Mouse (Mus musculus) heart, embryonic 13.5 days (tissue): Measurements from ENCODE around the gene Tbcel. TPM values are rescaled to one million over a fixed set of nuclear protein-coding genes. Genes with fewer than 3 reads are reported as not detected.

Experiments used
- ATAC-seq: fragments of 200-750 bp; cut with Nextera tagmentation; 2 replicates; pipeline ENCODE4 v1.8.0; 2017; ENCODE audit warnings: moderate TSS enrichment; ENCODE audit not compliant: insufficient number of reproducible peaks, low FRiP score, low TSS enrichment; ENCODE audit errors: extremely low read depth
- H3K27ac ChIP-seq: fragments of 300-500 bp; sonication (generic); replicated peaks from 2 replicates; pipeline ENCODE4 v1.5.1; 2015; ENCODE audit warnings: moderate library complexity, mild to moderate bottlenecking, inconsistent platforms
- H3K27me3 ChIP-seq: fragments of 300-500 bp; sonication (generic); replicated peaks from 2 replicates; pipeline ENCODE4 v1.6.1; 2015; ENCODE audit warnings: mild to moderate bottlenecking, inconsistent platforms
- H3K36me3 ChIP-seq: fragments of 300-500 bp; sonication (generic); 2 replicates; pipeline ENCODE4 v1.6.1; 2015; ENCODE audit warnings: mild to moderate bottlenecking, inconsistent platforms
- H3K4me1 ChIP-seq: fragments of 300-500 bp; sonication (generic); 2 replicates; pipeline ENCODE4 v1.6.1; 2015; ENCODE audit warnings: inconsistent platforms
- H3K4me2 ChIP-seq: fragments of 300-500 bp; sonication (generic); 2 replicates; pipeline ENCODE4 v1.6.1; 2015; ENCODE audit warnings: inconsistent platforms, mild to moderate bottlenecking, moderate library complexity
- H3K4me3 ChIP-seq: fragments of 300-500 bp; sonication (generic); 2 replicates; pipeline ENCODE4 v1.5.1; 2015; ENCODE audit warnings: moderate library complexity, mild to moderate bottlenecking, inconsistent platforms
- H3K9ac ChIP-seq: fragments of 300-500 bp; sonication (generic); 2 replicates; pipeline ENCODE4 v1.6.1; 2015; ENCODE audit warnings: inconsistent platforms, mild to moderate bottlenecking, moderate library complexity
- H3K9me3 ChIP-seq: fragments of 300-500 bp; sonication (generic); 2 replicates; pipeline ENCODE4 v1.6.1; 2016; ENCODE audit warnings: inconsistent platforms
- WGBS: fragments of 180-500 bp; shearing (Covaris S2); methylation state at CpG from one replicate; pipeline ENCODE4 v1.1.7; 2015; ENCODE audit warnings: mixed read lengths; 5-methylcytosine and 5-hydroxymethylcytosine counted together
- polyA plus RNA-seq: library from polyadenylated mRNA; unstranded; fragments of >200 nt; fragmentation: Nextera tagmentation; extraction: Ambion mirVana; gene quantifications from 2 replicates; pipeline ENCODE4 v1.2.1, GENCODE M21; 2015

The Tbcel gene
- polyA plus RNA-seq, 1 experiment from 2014 or later = 4.1 TPM

- Histone ChIP-seq H3K27me3 (peaks cover 43% of the 10 kb centered on the region), H3K4me2 (no peak overlapping the region), H3K9ac (no peak overlapping the region), H3K27ac (no peak overlapping the region), H3K4me3 (no peak overlapping the region), H3K36me3 (no peaks in the 10 kb centered on the region), H3K9me3 (no peaks in the 10 kb centered on the region), H3K4me1 (no peaks in the 10 kb centered on the region)
- WGBS = 56% methylated on average over 4 of the region's 4 CpGs
- ATAC-seq = no peak
These were observed 4.7 kb upstream of the Tbcel start for GRCm38 (mm10) chr9:42512312-42512711.

- no peaks in the 10 kb centered on the region for H3K9me3 ChIP-seq
- ATAC-seq = no peak
- WGBS = 70% methylated on average over 7 of the region's 7 CpGs
These were observed 626 bp upstream of the Tbcel start for GRCm38 (mm10) chr9:42508235-42508634.

GRCm38 (mm10) chr9:42507022-42507421, 587 bp downstream of the Tbcel start:
- Histone ChIP-seq H3K27me3 (peaks cover 32% of the 10 kb centered on the region; the same call in 1 of the 2 replicates), H3K4me3 (no peak overlapping the region), H3K9ac (no peak overlapping the region), H3K4me1 (no peaks in the 10 kb centered on the region), H3K27ac (no peak overlapping the region), H3K4me2 (no peak overlapping the region), H3K9me3 (no peaks in the 10 kb centered on the region), H3K36me3 (no peaks in the 10 kb centered on the region)
- 50% methylated on average over 1 of the region's 1 CpGs for WGBS
- ATAC-seq = no peak

More at GRCm38 (mm10) chr9:42508235-42508634, 626 bp upstream of the Tbcel start:
- H3K4me1 ChIP-seq = no peaks in the 10 kb centered on the region
- H3K27me3 ChIP-seq = peaks cover 26% of the 10 kb centered on the region; the same call in 1 of the 2 replicates
- no peak overlapping the region for H3K27ac ChIP-seq
- no peak overlapping the region for H3K9ac ChIP-seq
- no peak overlapping the region for H3K4me3 ChIP-seq
- no peaks in the 10 kb centered on the region for H3K36me3 ChIP-seq
- no peak overlapping the region for H3K4me2 ChIP-seq

- Histone ChIP-seq H3K9me3 (no peaks in the 10 kb centered on the region), H3K4me3 (no peak overlapping the region), H3K4me2 (no peak overlapping the region), H3K4me1 (no peaks in the 10 kb centered on the region), H3K27ac (no peak overlapping the region), H3K9ac (no peak overlapping the region), H3K36me3 (no peaks in the 10 kb centered on the region), H3K27me3 (peaks cover 33% of the 10 kb centered on the region; the same call in 1 of the 2 replicates)
- WGBS = 72% methylated on average over 3 of the region's 3 CpGs
- ATAC-seq = no peak
These were observed 2.6 kb downstream of the Tbcel start for GRCm38 (mm10) chr9:42504971-42505510.

GRCm38 (mm10) chr9:42504559-42504958, 3.0 kb downstream of the Tbcel start:
- ATAC-seq = no peak
- Histone ChIP-seq H3K9me3 (no peaks in the 10 kb centered on the region), H3K4me1 (no peaks in the 10 kb centered on the region), H3K27ac (no peak overlapping the region), H3K36me3 (no peaks in the 10 kb centered on the region), H3K4me3 (no peak overlapping the region), H3K27me3 (peaks cover 35% of the 10 kb centered on the region; the same call in 1 of the 2 replicates), H3K9ac (no peak overlapping the region), H3K4me2 (no peak overlapping the region)
- WGBS = 74% methylated on average over 11 of the region's 11 CpGs

- Histone ChIP-seq H3K4me2 (no peak overlapping the region), H3K4me3 (no peak overlapping the region), H3K27me3 (peaks cover 32% of the 10 kb centered on the region; the same call in 1 of the 2 replicates), H3K36me3 (no peaks in the 10 kb centered on the region), H3K9ac (no peak overlapping the region), H3K9me3 (no peaks in the 10 kb centered on the region), H3K27ac (no peak overlapping the region), H3K4me1 (no peaks in the 10 kb centered on the region)
- 84% methylated on average over 4 of the region's 4 CpGs for WGBS
- no peak for ATAC-seq
These were observed 3.9 kb downstream of the Tbcel start for GRCm38 (mm10) chr9:42503709-42504108.

GRCm38 (mm10) chr9:42496296-42496695, 11.3 kb downstream of the Tbcel start:
- Histone ChIP-seq H3K4me3 (no peak overlapping the region), H3K4me2 (no peak overlapping the region), H3K9me3 (peaks cover 6% of the 10 kb centered on the region; the same call in 1 of the 2 replicates), H3K36me3 (no peaks in the 10 kb centered on the region), H3K27me3 (peaks cover 11% of the 10 kb centered on the region; the same call in 1 of the 2 replicates), H3K4me1 (no peaks in the 10 kb centered on the region), H3K27ac (no peak overlapping the region), H3K9ac (no peak overlapping the region)
- no peak for ATAC-seq
- 40% methylated on average over 2 of the region's 2 CpGs for WGBS

GRCm38 (mm10) chr9:42491780-42492179, 15.8 kb downstream of the Tbcel start:
- Histone ChIP-seq H3K4me3 (no peak overlapping the region), H3K9me3 (peaks cover 3% of the 10 kb centered on the region; the same call in 1 of the 2 replicates), H3K4me2 (no peak overlapping the region), H3K36me3 (no peaks in the 10 kb centered on the region), H3K4me1 (no peaks in the 10 kb centered on the region), H3K27me3 (peaks cover 13% of the 10 kb centered on the region), H3K27ac (no peak overlapping the region), H3K9ac (no peak overlapping the region)
- WGBS = 75% methylated on average over 9 of the region's 9 CpGs
- ATAC-seq = no peak

- no peak for ATAC-seq
These were observed 16.8 kb downstream of the Tbcel start for GRCm38 (mm10) chr9:42490589-42491382.

GRCm38 (mm10) chr9:42488071-42488470, 19.5 kb downstream of the Tbcel start:
- H3K9me3 ChIP-seq = no peaks in the 10 kb centered on the region
- H3K27me3 ChIP-seq = peaks cover 13% of the 10 kb centered on the region
- H3K36me3 ChIP-seq = no peaks in the 10 kb centered on the region
- H3K27ac ChIP-seq = no peak overlapping the region
- ATAC-seq = no peak
- no peak overlapping the region for H3K4me3 ChIP-seq
- H3K9ac ChIP-seq = no peak overlapping the region
- WGBS = 86% methylated on average over 1 of the region's 1 CpGs
- H3K4me2 ChIP-seq = no peak overlapping the region
- no peaks in the 10 kb centered on the region for H3K4me1 ChIP-seq

More at GRCm38 (mm10) chr9:42490589-42491382, 16.8 kb downstream of the Tbcel start:
- H3K4me2 ChIP-seq = no peak overlapping the region
- no peak overlapping the region for H3K9ac ChIP-seq
- H3K9me3 ChIP-seq = no peaks in the 10 kb centered on the region
- no peaks in the 10 kb centered on the region for H3K36me3 ChIP-seq
- H3K27me3 ChIP-seq = peaks cover 13% of the 10 kb centered on the region
- no peaks in the 10 kb centered on the region for H3K4me1 ChIP-seq
- 80% methylated on average over 16 of the region's 16 CpGs for whole genome bisulfite sequencing
- no peak overlapping the region for H3K4me3 ChIP-seq
- no peak overlapping the region for H3K27ac ChIP-seq

GRCm38 (mm10) chr9:42486913-42487312, 20.7 kb downstream of the Tbcel start:
- H3K4me2 ChIP-seq = no peak overlapping the region
- peaks cover 10% of the 10 kb centered on the region for H3K27me3 ChIP-seq
- no peaks in the 10 kb centered on the region for H3K4me1 ChIP-seq
- H3K9me3 ChIP-seq = no peaks in the 10 kb centered on the region
- H3K9ac ChIP-seq = no peak overlapping the region
- no peaks in the 10 kb centered on the region for H3K36me3 ChIP-seq
- H3K4me3 ChIP-seq = no peak overlapping the region
- 51% methylated on average over 4 of the region's 4 CpGs for WGBS
- no peak overlapping the region for H3K27ac ChIP-seq
- no peak for ATAC-seq
